Mouse (Mus musculus) forebrain, embryonic 12.5 days (tissue): ENCODE results near the gene Gm37240. TPM values are rescaled to one million over a fixed set of nuclear protein-coding genes. Genes with fewer than 3 reads are reported as not detected.
"Not testable (repeated sequence)": the region's sequence is repeated elsewhere in the genome, so short reads cannot be mapped to it uniquely, and the experiment has no call there.

ENCODE experiments used
- ATAC-seq: fragments of 200-750 bp; cut with Nextera tagmentation; 2 replicates; pipeline ENCODE4 v1.8.0; 2017; ENCODE audit warnings: moderate TSS enrichment; ENCODE audit not compliant: low FRiP score
- H3K27ac ChIP-seq: fragments of 300-500 bp; sonication (generic); 2 replicates; pipeline ENCODE4 v1.5.1; 2016; ENCODE audit warnings: mild to moderate bottlenecking
- H3K27me3 ChIP-seq: fragments of 300-500 bp; sonication (generic); 2 replicates; pipeline ENCODE4 v1.6.1; 2016; ENCODE audit warnings: mild to moderate bottlenecking
- H3K36me3 ChIP-seq: fragments of 300-500 bp; sonication (generic); replicated peaks from 2 replicates; pipeline ENCODE4 v1.6.1; 2016; ENCODE audit warnings: mild to moderate bottlenecking
- H3K4me1 ChIP-seq: fragments of 300-500 bp; sonication (generic); 2 replicates; pipeline ENCODE4 v1.6.1; 2016
- H3K4me2 ChIP-seq: fragments of 300-500 bp; sonication (generic); 2 replicates; pipeline ENCODE4 v1.6.1; 2016; ENCODE audit warnings: mild to moderate bottlenecking, moderate library complexity
- H3K4me3 ChIP-seq: fragments of 300-500 bp; sonication (generic); replicated peaks from 2 replicates; pipeline ENCODE4 v1.5.1; 2016; ENCODE audit warnings: mild to moderate bottlenecking
- H3K9ac ChIP-seq: fragments of 300-500 bp; sonication (generic); 2 replicates; pipeline ENCODE4 v1.6.1; 2016; ENCODE audit warnings: mild to moderate bottlenecking
- H3K9me3 ChIP-seq: fragments of 300-500 bp; sonication (generic); 2 replicates; pipeline ENCODE4 v1.6.1; 2016
- WGBS: fragments of 180-500 bp; shearing (Covaris S2); methylation state at CpG from one replicate; pipeline ENCODE4 v1.1.7; 2016; 5-methylcytosine and 5-hydroxymethylcytosine counted together
- polyA plus RNA-seq: library from polyadenylated mRNA; unstranded; fragments of >200 nt; fragmentation: Nextera tagmentation; extraction: Ambion mirVana; gene quantifications from 2 replicates; pipeline ENCODE4 v1.2.1, GENCODE M21; 2016

Gene Gm37240
- 0.57 and 1.2 TPM in 2 replicates for polyA plus RNA-seq

GRCm38 (mm10) chr3:85887239-85887827 is at the start of gene Gm37240, which contains the start of gene Glt28d2:
Gm37240 (minus strand) TSS chr3:85887518.
Glt28d2 (minus strand) TSS chr3:85887516.
- Histone ChIP-seq H3K4me1 (peaks cover 21% of the 10 kb centered on the region), H3K36me3 (no peaks in the 10 kb centered on the region), H3K27me3 (peaks cover 45% of the 10 kb centered on the region), H3K9ac (peak within 1 kb of the TSS; percentile 40), H3K4me3 (peak within 1 kb of the TSS; percentile 56), H3K27ac (no peak within 1 kb of the TSS), H3K4me2 (peak within 1 kb of the TSS; percentile 98), H3K9me3 (no peaks in the 10 kb centered on the region)
- 1% methylated on average over 47 of the region's 48 CpGs for WGBS
- ATAC-seq = peak; percentile 91

- H3K4me1 ChIP-seq = no peaks in the 10 kb centered on the region
- 93% methylated on average over 5 of the region's 5 CpGs for WGBS
- no peak for ATAC-seq
Measured at GRCm38 (mm10) chr3:85933586-85933985, 46.3 kb upstream of the Gm37240 start.

GRCm38 (mm10) chr3:85931859-85932258 is 44.5 kb upstream of the Gm37240 start:
- H3K36me3 ChIP-seq = no peaks in the 10 kb centered on the region
- no peak overlapping the region for H3K27ac ChIP-seq
- no peak overlapping the region for H3K4me3 ChIP-seq
- no peaks in the 10 kb centered on the region for H3K9me3 ChIP-seq
- no peak overlapping the region for H3K4me2 ChIP-seq
- H3K27me3 ChIP-seq = no peaks in the 10 kb centered on the region
- 90% methylated on average over 6 of the region's 6 CpGs for WGBS
- no peak overlapping the region for H3K9ac ChIP-seq
- ATAC-seq = no peak
- no peaks in the 10 kb centered on the region; the same call in 1 of the 2 replicates for H3K4me1 ChIP-seq

More at GRCm38 (mm10) chr3:85933586-85933985, 46.3 kb upstream of the Gm37240 start:
- Histone ChIP-seq H3K27me3 (no peaks in the 10 kb centered on the region), H3K36me3 (no peaks in the 10 kb centered on the region), H3K9ac (no peak overlapping the region), H3K4me2 (no peak overlapping the region), H3K4me3 (no peak overlapping the region), H3K9me3 (no peaks in the 10 kb centered on the region), H3K27ac (no peak overlapping the region)

GRCm38 (mm10) chr3:85930671-85931255 is 43.4 kb upstream of the Gm37240 start:
- H3K4me3 ChIP-seq = no peak overlapping the region
- H3K36me3 ChIP-seq = no peaks in the 10 kb centered on the region
- WGBS = 34% methylated on average over 11 of the region's 11 CpGs
- no peak overlapping the region for H3K4me2 ChIP-seq
- H3K27me3 ChIP-seq = no peaks in the 10 kb centered on the region
- H3K9ac ChIP-seq = no peak overlapping the region
- H3K9me3 ChIP-seq = no peaks in the 10 kb centered on the region
- no peaks in the 10 kb centered on the region; the same call in 1 of the 2 replicates for H3K4me1 ChIP-seq
- no peak for ATAC-seq
- H3K27ac ChIP-seq = no peak overlapping the region

- WGBS = 92% methylated on average over 5 of the region's 5 CpGs
- Histone ChIP-seq H3K4me2 (no peak overlapping the region), H3K36me3 (no peaks in the 10 kb centered on the region), H3K4me3 (no peak overlapping the region), H3K4me1 (no peaks in the 10 kb centered on the region; the same call in 1 of the 2 replicates), H3K9me3 (no peaks in the 10 kb centered on the region), H3K9ac (no peak overlapping the region), H3K27ac (no peak overlapping the region), H3K27me3 (no peaks in the 10 kb centered on the region)
- ATAC-seq = no peak
Measured at GRCm38 (mm10) chr3:85929711-85930110, 42.4 kb upstream of the Gm37240 start.

- no peaks in the 10 kb centered on the region; the same call in 1 of the 2 replicates for H3K4me1 ChIP-seq
- no peak for ATAC-seq
- no peak overlapping the region for H3K9ac ChIP-seq
- no peak overlapping the region for H3K27ac ChIP-seq
- 82% methylated on average over 5 of the region's 5 CpGs for WGBS
- H3K9me3 ChIP-seq = no peaks in the 10 kb centered on the region
- no peak overlapping the region for H3K4me3 ChIP-seq
- H3K4me2 ChIP-seq = no peak overlapping the region
- H3K36me3 ChIP-seq = no peaks in the 10 kb centered on the region
- no peaks in the 10 kb centered on the region for H3K27me3 ChIP-seq
Measured at GRCm38 (mm10) chr3:85928140-85928611, 40.9 kb upstream of the Gm37240 start.

- WGBS = 83% methylated on average over 9 of the region's 9 CpGs
- H3K9ac ChIP-seq = no peak overlapping the region
- H3K27ac ChIP-seq = no peak overlapping the region
- ATAC-seq = no peak
- no peaks in the 10 kb centered on the region for H3K27me3 ChIP-seq
- no peaks in the 10 kb centered on the region for H3K9me3 ChIP-seq
- H3K4me1 ChIP-seq = no peaks in the 10 kb centered on the region; the same call in 1 of the 2 replicates
- H3K4me3 ChIP-seq = no peak overlapping the region
- no peak overlapping the region for H3K4me2 ChIP-seq
- no peaks in the 10 kb centered on the region for H3K36me3 ChIP-seq
Measured at GRCm38 (mm10) chr3:85927296-85927695, 40.0 kb upstream of the Gm37240 start.

- Histone ChIP-seq H3K36me3 (no peaks in the 10 kb centered on the region), H3K4me3 (no peak overlapping the region), H3K4me1 (no peaks in the 10 kb centered on the region; the same call in 1 of the 2 replicates), H3K27me3 (no peaks in the 10 kb centered on the region), H3K9ac (no peak overlapping the region), H3K9me3 (no peaks in the 10 kb centered on the region), H3K27ac (no peak overlapping the region), H3K4me2 (no peak overlapping the region)
- WGBS = 49% methylated on average over 18 of the region's 18 CpGs
- peak; percentile 65; the same call in 1 of the 2 replicates for ATAC-seq
Measured at GRCm38 (mm10) chr3:85923954-85924945, 36.9 kb upstream of the Gm37240 start.

- Histone ChIP-seq H3K4me2 (no peak overlapping the region), H3K9me3 (no peaks in the 10 kb centered on the region), H3K9ac (no peak overlapping the region), H3K4me1 (no peaks in the 10 kb centered on the region; the same call in 1 of the 2 replicates), H3K27ac (no peak overlapping the region), H3K27me3 (no peaks in the 10 kb centered on the region), H3K36me3 (no peaks in the 10 kb centered on the region), H3K4me3 (no peak overlapping the region)
- 68% methylated on average over 8 of the region's 8 CpGs for WGBS
- no peak for ATAC-seq
Measured at GRCm38 (mm10) chr3:85923343-85923742, 36.0 kb upstream of the Gm37240 start.

- Histone ChIP-seq H3K4me1 (no peaks in the 10 kb centered on the region), H3K9ac (no peak overlapping the region)
- WGBS = 82% methylated on average over 3 of the region's 3 CpGs
Measured at GRCm38 (mm10) chr3:85922331-85922730, 35.0 kb upstream of the Gm37240 start.

GRCm38 (mm10) chr3:85920671-85921070 is 33.4 kb upstream of the Gm37240 start:
- WGBS = 94% methylated on average over 2 of the region's 2 CpGs
- not testable (repeated sequence) for H3K4me3 ChIP-seq, H3K4me1 ChIP-seq, H3K27ac ChIP-seq, ATAC-seq, H3K9ac ChIP-seq, H3K36me3 ChIP-seq, H3K9me3 ChIP-seq, H3K27me3 ChIP-seq, H3K4me2 ChIP-seq

More at GRCm38 (mm10) chr3:85922331-85922730, 35.0 kb upstream of the Gm37240 start:
- no peak for ATAC-seq
- H3K4me3 ChIP-seq = no peak overlapping the region
- H3K4me2 ChIP-seq = no peak overlapping the region
- H3K27ac ChIP-seq = no peak overlapping the region
- no peaks in the 10 kb centered on the region for H3K36me3 ChIP-seq
- H3K27me3 ChIP-seq = no peaks in the 10 kb centered on the region
- no peaks in the 10 kb centered on the region for H3K9me3 ChIP-seq

- no peaks in the 10 kb centered on the region for H3K36me3 ChIP-seq
- WGBS = 13% methylated on average over 4 of the region's 4 CpGs
- H3K4me2 ChIP-seq = no peak overlapping the region
Measured at GRCm38 (mm10) chr3:85917600-85917999, 30.3 kb upstream of the Gm37240 start.

More at GRCm38 (mm10) chr3:85917600-85917999, 30.3 kb upstream of the Gm37240 start:
- Histone ChIP-seq H3K4me1 (no peaks in the 10 kb centered on the region), H3K27me3 (no peaks in the 10 kb centered on the region), H3K9me3 (no peaks in the 10 kb centered on the region), H3K27ac (no peak overlapping the region), H3K9ac (no peak overlapping the region), H3K4me3 (no peak overlapping the region)
- ATAC-seq = no peak
